Mouse (Mus musculus) kidney, adult 2 months (tissue): Measurements from ENCODE around the gene Tubb2a. TPM values are rescaled to one million over a fixed set of nuclear protein-coding genes. Genes with fewer than 3 reads are reported as not detected.

Source experiments
- DNase-seq: peaks from one replicate; pipeline ENCODE4 v3.0.0; 2021
- H3K27ac ChIP-seq: fragments of 200-500 bp; 2 replicates; pipeline ENCODE4 v1.5.1; 2012; ENCODE audit warnings: low read depth, low read length, control low read depth, inconsistent platforms; ENCODE audit not compliant: insufficient read depth
- H3K27me3 ChIP-seq: fragments of 200-500 bp; replicated peaks from 2 replicates; pipeline ENCODE4 v1.6.1; 2012; ENCODE audit warnings: mild to moderate bottlenecking, moderate library complexity, low read length, inconsistent platforms; ENCODE audit not compliant: control insufficient read depth, insufficient read depth
- H3K36me3 ChIP-seq: fragments of 200-500 bp; 2 replicates; pipeline ENCODE4 v1.6.1; 2012; ENCODE audit warnings: mild to moderate bottlenecking, moderate library complexity, low read length, inconsistent platforms; ENCODE audit not compliant: control insufficient read depth, insufficient read depth
- H3K4me1 ChIP-seq: fragments of 200-500 bp; 2 replicates; pipeline ENCODE4 v1.6.1; 2011; ENCODE audit warnings: low read length; ENCODE audit not compliant: control insufficient read depth, insufficient read depth
- H3K4me3 ChIP-seq: fragments of 200-500 bp; 2 replicates; pipeline ENCODE4 v1.5.1; 2011; ENCODE audit warnings: mild to moderate bottlenecking, low read depth, low read length, control low read depth; ENCODE audit not compliant: insufficient read depth
- CTCF ChIP-seq: fragments of 200-500 bp; conservative IDR thresholded peaks from 2 replicates; pipeline ENCODE4 v1.5.1; 2011; ENCODE audit warnings: low read depth, mild to moderate bottlenecking, control low read depth, low read length, moderate library complexity, mixed read lengths; ENCODE audit not compliant: insufficient read depth, insufficient read length
- POLR2A ChIP-seq: fragments of 200-500 bp; IDR thresholded peaks from one replicate; pipeline ENCODE4 v1.6.1; 2011; ENCODE audit warnings: low read depth, low read length, control low read depth
- WGBS: fragments of 180-500 bp; shearing (Covaris S2); methylation state at CpG from one replicate; pipeline ENCODE4 v1.1.7; 2018; 5-methylcytosine and 5-hydroxymethylcytosine counted together
- polyA plus RNA-seq: library from polyadenylated mRNA; depleted of rRNA; stranded (reverse); fragments of >200 nt; gene quantifications from 2 replicates; pipeline ENCODE4 v1.2.3, GENCODE M21; 2012

The Tubb2a gene
- polyA plus RNA-seq, 1 experiment, result 152 TPM

GRCm38 (mm10) chr13:34053673-34054282 is 24.0 kb downstream of the Tubb2a start:
- DNase-seq, result no peak
- 67% methylated on average over 13 of the region's 13 CpGs for WGBS
- Histone ChIP-seq H3K27ac (peak overlapping the region; percentile 24), H3K36me3 (peaks cover 2% of the 10 kb centered on the region; the same call in 1 of the 2 replicates), H3K4me3 (no peak overlapping the region), H3K27me3 (no peaks in the 10 kb centered on the region), H3K4me1 (peaks cover 20% of the 10 kb centered on the region)
- TF ChIP-seq POLR2A (no peak), CTCF (no peak)

DNA sequence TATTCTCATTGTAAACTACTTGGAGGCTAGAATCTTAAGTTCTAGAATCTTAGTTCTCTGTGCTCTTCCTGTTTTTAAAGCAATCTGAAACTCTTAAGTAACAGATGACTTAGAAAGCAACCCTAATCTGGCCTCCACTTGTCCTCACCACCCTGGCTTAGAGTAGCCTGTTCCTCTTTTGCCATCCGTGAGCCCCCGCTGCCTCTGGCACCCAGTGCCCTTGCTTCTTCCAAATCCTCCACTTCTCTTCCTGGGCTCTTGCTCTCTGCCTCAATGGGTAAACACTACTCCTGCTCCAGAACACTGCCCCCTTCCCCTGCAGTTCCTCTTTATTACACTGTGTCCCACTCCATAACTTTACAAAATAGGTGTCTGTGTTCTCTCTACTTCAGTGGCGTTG is 26.1 kb downstream of the Tubb2a start:
- H3K4me1 ChIP-seq, result peaks cover 24% of the 10 kb centered on the region
- H3K36me3 ChIP-seq, result peaks cover 4% of the 10 kb centered on the region; the same call in 1 of the 2 replicates
- H3K4me3 ChIP-seq, result no peak overlapping the region
- H3K27me3 ChIP-seq, result no peaks in the 10 kb centered on the region
- 97% methylated on average over 3 of the region's 3 CpGs for WGBS
- H3K27ac ChIP-seq, result no peak overlapping the region
- DNase-seq, result no peak
- no peak for TF ChIP-seq POLR2A
- TF ChIP-seq CTCF, result no peak

GRCm38 (mm10) chr13:34050479-34050878 is 27.3 kb downstream of the Tubb2a start:
- WGBS, result 94% methylated on average over 8 of the region's 8 CpGs
- H3K36me3 ChIP-seq, result peaks cover 4% of the 10 kb centered on the region; the same call in 1 of the 2 replicates
- TF ChIP-seq CTCF (no peak), POLR2A (no peak)
- no peaks in the 10 kb centered on the region for H3K27me3 ChIP-seq
- no peak overlapping the region for H3K4me3 ChIP-seq
- H3K4me1 ChIP-seq, result peaks cover 23% of the 10 kb centered on the region
- no peak for DNase-seq
- H3K27ac ChIP-seq, result no peak overlapping the region

DNA sequence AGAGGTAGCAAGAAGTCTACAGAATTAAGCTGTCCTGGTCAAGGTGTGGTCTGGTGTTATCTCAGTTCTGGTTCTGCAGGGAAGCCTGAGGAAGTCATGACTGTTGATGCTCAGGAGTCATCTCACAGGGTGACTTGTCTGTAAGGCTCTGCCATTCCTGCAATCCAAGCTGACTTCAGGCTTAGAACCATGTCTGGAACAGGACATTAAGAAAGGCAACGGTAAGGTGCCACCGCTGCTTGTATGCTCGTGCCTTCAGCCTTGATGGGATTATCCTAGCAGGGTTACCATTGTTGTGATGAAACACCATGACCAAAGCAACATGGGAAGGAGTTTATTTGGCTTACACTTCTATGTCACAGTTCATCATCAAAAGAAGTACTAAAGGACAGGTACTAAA is 30.3 kb downstream of the Tubb2a start:
- WGBS, result 87% methylated on average over 3 of the region's 3 CpGs
- DNase-seq, result no peak
- TF ChIP-seq POLR2A, result no peak
- no peak for TF ChIP-seq CTCF
- Histone ChIP-seq H3K4me3 (no peak overlapping the region), H3K27ac (peak overlapping the region; percentile 24; the same call in 1 of the 2 replicates), H3K4me1 (peaks cover 12% of the 10 kb centered on the region), H3K27me3 (no peaks in the 10 kb centered on the region), H3K36me3 (peaks cover 5% of the 10 kb centered on the region; the same call in 1 of the 2 replicates)

DNA sequence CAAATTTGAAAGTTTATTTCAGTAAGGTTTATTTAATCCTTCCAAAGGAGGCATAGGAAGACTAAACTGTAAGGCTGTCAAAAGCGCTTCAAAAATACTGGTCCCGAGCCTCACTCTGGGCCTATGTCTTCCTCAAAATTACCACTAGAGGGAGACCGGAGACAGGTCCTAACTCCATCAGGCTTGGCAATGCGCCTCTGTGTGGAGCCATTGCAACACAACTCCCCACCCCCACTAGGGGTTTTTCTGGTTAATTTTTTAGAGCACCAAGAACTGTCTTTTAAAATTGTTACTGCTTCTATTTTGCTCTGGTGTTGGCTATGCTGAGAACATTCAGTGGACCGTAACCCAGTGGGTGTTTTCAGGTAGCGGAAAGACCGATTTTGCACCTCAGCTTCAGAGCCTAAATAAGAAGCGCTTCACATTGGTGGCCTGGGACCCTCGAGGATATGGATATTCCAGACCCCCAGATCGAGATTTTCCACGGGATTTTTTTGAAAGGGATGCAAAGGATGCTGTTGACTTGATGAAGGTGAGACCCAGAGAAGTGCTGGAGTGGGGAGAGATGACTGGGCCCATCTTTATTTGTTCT is 31.3 kb downstream of the Tubb2a start:
- Histone ChIP-seq H3K27ac (peak overlapping the region; percentile 24; the same call in 1 of the 2 replicates), H3K27me3 (no peaks in the 10 kb centered on the region), H3K36me3 (peaks cover 5% of the 10 kb centered on the region; the same call in 1 of the 2 replicates), H3K4me1 (peaks cover 20% of the 10 kb centered on the region), H3K4me3 (no peak overlapping the region)
- TF ChIP-seq CTCF (peak; percentile 91), POLR2A (no peak)
- WGBS, result 28% methylated on average over 11 of the region's 11 CpGs
- DNase-seq, result peak; percentile 96

DNA sequence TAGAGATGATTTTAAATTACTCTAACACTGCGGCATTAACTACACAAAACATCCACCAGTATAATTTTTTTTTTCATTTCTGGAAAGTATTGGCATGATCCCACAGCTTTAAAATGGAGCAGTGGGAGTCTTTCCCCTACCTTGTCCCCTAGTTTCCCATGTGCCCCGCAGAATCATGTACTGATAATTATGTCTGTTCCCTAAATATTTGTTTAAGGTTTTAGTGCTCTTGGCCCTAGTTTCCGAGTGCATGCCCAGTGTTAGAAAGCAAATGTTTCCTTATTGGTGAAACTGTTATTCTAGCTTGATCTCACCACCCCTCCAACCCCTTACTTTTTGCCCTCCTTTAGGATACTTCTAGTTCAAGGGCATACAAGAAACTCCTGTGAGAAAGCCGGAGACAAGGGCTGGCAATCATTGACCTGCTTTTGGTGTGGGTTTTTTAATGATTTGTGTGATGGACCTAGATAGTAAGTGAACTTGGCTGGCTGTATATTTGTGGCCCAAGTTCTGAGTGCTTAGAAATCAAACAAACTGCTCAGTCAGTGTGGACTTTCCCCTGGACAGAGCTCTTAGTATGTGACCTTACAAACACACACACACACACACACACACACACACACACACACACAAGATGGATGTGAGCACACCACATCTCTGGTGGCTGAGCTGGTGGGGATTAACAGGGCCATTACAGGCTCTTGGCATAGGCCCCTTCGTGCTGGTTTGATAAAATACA is 32.1 kb downstream of the Tubb2a start:
- peak overlapping the region; percentile 81 for H3K27ac ChIP-seq
- no peak overlapping the region for H3K4me3 ChIP-seq
- H3K36me3 ChIP-seq, result peaks cover 5% of the 10 kb centered on the region; the same call in 1 of the 2 replicates
- DNase-seq, result peak; percentile 92
- WGBS, result 43% methylated on average over 5 of the region's 5 CpGs
- no peak for TF ChIP-seq CTCF
- TF ChIP-seq POLR2A, result no peak
- no peaks in the 10 kb centered on the region for H3K27me3 ChIP-seq
- peaks cover 20% of the 10 kb centered on the region for H3K4me1 ChIP-seq
